Mouse (Mus musculus) MEL (cell line): ENCODE results near the gene Olfr963. TPM values are rescaled to one million over a fixed set of nuclear protein-coding genes. Genes with fewer than 3 reads are reported as not detected.

Experiments
- DNase-seq: peaks from one replicate; pipeline ENCODE4 v3.0.0; 2011; ENCODE audit warnings: low read depth, low spot score
- H3K27ac ChIP-seq: 2 replicates; pipeline ENCODE4 v1.5.1; 2012; ENCODE audit warnings: low read depth, mild to moderate bottlenecking, control low read depth, low read length, moderate library complexity; ENCODE audit not compliant: control insufficient read depth
- H3K27me3 ChIP-seq, 2 experiments: fragments of 150-350 bp in 1 of 2; sonication (generic) in 1 of 2; 2 replicates each; pipeline ENCODE4 v1.6.1; 2012; ENCODE audit warnings: low read length in 2 of 2, mild to moderate bottlenecking in 2 of 2, improper control_type of control experiment in 1 of 2, moderate library complexity in 1 of 2; ENCODE audit not compliant: insufficient read depth in 2 of 2, control insufficient read depth in 1 of 2
- H3K36me3 ChIP-seq, 2 experiments: 2 replicates each; pipeline ENCODE4 v1.6.1; 2012 to 2014; ENCODE audit warnings: low read length in 2 of 2, improper control_type of control experiment in 1 of 2, inconsistent platforms in 1 of 2, mild to moderate bottlenecking in 1 of 2; ENCODE audit not compliant: insufficient read depth in 2 of 2, control insufficient read depth in 1 of 2
- H3K4me1 ChIP-seq, 2 experiments: fragments of 150-350 bp in 1 of 2; sonication (generic) in 1 of 2; 2 replicates each; pipeline ENCODE4 v1.6.1; 2012; ENCODE audit warnings: low read length in 2 of 2, improper control_type of control experiment in 1 of 2, mild to moderate bottlenecking in 1 of 2; ENCODE audit not compliant: insufficient read depth in 2 of 2, control insufficient read depth in 1 of 2
- H3K4me3 ChIP-seq, 2 experiments: fragments of 150-350 bp in 1 of 2; sonication (generic) in 1 of 2; 2 replicates each; pipeline ENCODE4 v1.5.1; 2012; ENCODE audit warnings: low read depth in 2 of 2, low read length in 2 of 2, mild to moderate bottlenecking in 2 of 2, moderate library complexity in 2 of 2, control low read depth in 1 of 2, improper control_type of control experiment in 1 of 2; ENCODE audit not compliant: control insufficient read depth in 1 of 2, insufficient read depth in 1 of 2
- H3K79me2 ChIP-seq: 2 replicates; pipeline ENCODE4 v1.6.1; 2012; ENCODE audit warnings: mild to moderate bottlenecking, low read length, moderate library complexity; ENCODE audit not compliant: control insufficient read depth, poor library complexity, insufficient read depth
- H3K9ac ChIP-seq: 2 replicates; pipeline ENCODE4 v1.6.1; 2012; ENCODE audit warnings: low read depth, mild to moderate bottlenecking, control low read depth, low read length, moderate library complexity; ENCODE audit not compliant: control insufficient read depth, poor library complexity, severe bottlenecking
- H3K9me3 ChIP-seq: fragments of 150-350 bp; sonication (generic); replicated peaks from 2 replicates; pipeline ENCODE4 v1.6.1; 2012; ENCODE audit warnings: mild to moderate bottlenecking, low read length, improper control_type of control experiment, moderate library complexity; ENCODE audit not compliant: insufficient read depth
- BHLHE40 ChIP-seq: IDR thresholded peaks from 2 replicates; pipeline ENCODE4 v1.6.1; 2012; ENCODE audit warnings: low read depth, mild to moderate bottlenecking, inconsistent platforms, low read length, improper control_type of control experiment, borderline replicate concordance
- CHD1 ChIP-seq: IDR thresholded peaks from 2 replicates; pipeline ENCODE4 v1.6.1; 2012; ENCODE audit warnings: low read depth, mild to moderate bottlenecking, inconsistent platforms, low read length, improper control_type of control experiment
- CHD2 ChIP-seq: IDR thresholded peaks from 2 replicates; pipeline ENCODE4 v1.6.1; 2011; ENCODE audit warnings: low read length, improper control_type of control experiment
- CTCF ChIP-seq, 3 experiments: IDR thresholded peaks in 2 of 3; conservative IDR thresholded peaks in 1 of 3; 2 replicates each; pipeline ENCODE4 v1.5.1; 2011 to 2012; ENCODE audit warnings: low read length in 3 of 3, low read depth in 2 of 3, mild to moderate bottlenecking in 2 of 3, improper control_type of control experiment in 1 of 3, inconsistent platforms in 1 of 3, mixed read lengths in 1 of 3, moderate library complexity in 1 of 3; ENCODE audit not compliant: control insufficient read depth in 1 of 3, insufficient read depth in 1 of 3, poor library complexity in 1 of 3, severe bottlenecking in 1 of 3
- GABPA ChIP-seq: IDR thresholded peaks from 2 replicates; pipeline ENCODE4 v1.6.1; 2012; ENCODE audit warnings: low read depth, mild to moderate bottlenecking, inconsistent platforms, low read length, improper control_type of control experiment, moderate library complexity
- GATA1 ChIP-seq: IDR thresholded peaks from 2 replicates; pipeline ENCODE4 v1.6.1; 2011; ENCODE audit warnings: low read depth, low read length, improper control_type of control experiment
- MAZ ChIP-seq: IDR thresholded peaks from 2 replicates; pipeline ENCODE4 v1.6.1; 2012; ENCODE audit warnings: low read depth, mild to moderate bottlenecking, inconsistent platforms, low read length, improper control_type of control experiment
- MEF2A ChIP-seq: IDR thresholded peaks from 2 replicates; pipeline ENCODE4 v1.6.1; 2014; ENCODE audit warnings: low read depth, mild to moderate bottlenecking, inconsistent platforms, low read length, improper control_type of control experiment; ENCODE audit not compliant: poor library complexity, insufficient replicate concordance, severe bottlenecking; ENCODE audit errors: extremely low read depth
- MYB ChIP-seq: IDR thresholded peaks from 2 replicates; pipeline ENCODE4 v1.6.1; 2011; ENCODE audit warnings: mild to moderate bottlenecking, low read depth, low read length, improper control_type of control experiment
- NELFE ChIP-seq: IDR thresholded peaks from 2 replicates; pipeline ENCODE4 v1.6.1; 2011; ENCODE audit warnings: low read depth, low read length, improper control_type of control experiment
- NRF1 ChIP-seq: IDR thresholded peaks from 2 replicates; pipeline ENCODE4 v1.6.1; 2014; ENCODE audit warnings: low read depth, mild to moderate bottlenecking, inconsistent platforms, low read length, improper control_type of control experiment, moderate library complexity; ENCODE audit not compliant: poor library complexity, insufficient read depth, severe bottlenecking
- POLR2A ChIP-seq, 2 experiments: IDR thresholded peaks; 2 replicates each; pipeline ENCODE4 v1.6.1; 2011 to 2012; ENCODE audit warnings: low read length in 2 of 2, mild to moderate bottlenecking in 2 of 2, control low read depth in 1 of 2, improper control_type of control experiment in 1 of 2, low read depth in 1 of 2, moderate library complexity in 1 of 2; ENCODE audit not compliant: control insufficient read depth in 1 of 2, insufficient read depth in 1 of 2, poor library complexity in 1 of 2
- POLR2AphosphoS2 ChIP-seq: IDR thresholded peaks from 2 replicates; pipeline ENCODE4 v1.6.1; 2011; ENCODE audit warnings: low read length, improper control_type of control experiment
- RAD21 ChIP-seq: IDR thresholded peaks from 2 replicates; pipeline ENCODE4 v1.6.1; 2011; ENCODE audit warnings: mild to moderate bottlenecking, low read depth, low read length, improper control_type of control experiment
- RCOR1 ChIP-seq: IDR thresholded peaks from 2 replicates; pipeline ENCODE4 v1.6.1; 2012; ENCODE audit warnings: low read depth, mild to moderate bottlenecking, inconsistent platforms, low read length, improper control_type of control experiment
- SMC3 ChIP-seq: IDR thresholded peaks from 2 replicates; pipeline ENCODE4 v1.6.1; 2011; ENCODE audit warnings: low read depth, low read length, improper control_type of control experiment
- ZMIZ1 ChIP-seq: IDR thresholded peaks from 2 replicates; pipeline ENCODE4 v1.6.1; 2012; ENCODE audit warnings: low read depth, mild to moderate bottlenecking, inconsistent platforms, low read length, improper control_type of control experiment, moderate library complexity
- polyA plus RNA-seq, 2 experiments: library from polyadenylated mRNA; stranded (reverse) in 1 of 2; unstranded in 1 of 2; fragments of >175 nt in 1 of 2; fragments of >200 nt in 1 of 2; gene quantifications; 2 replicates each; pipeline versions ENCODE4 v1.2.1 to v1.2.4; 2012; ENCODE audit warnings: low replicate concordance in 2 of 2, low read depth in 1 of 2; ENCODE audit not compliant: insufficient read length in 2 of 2, insufficient read depth in 1 of 2, missing spikeins in 1 of 2
- total RNA-seq: library from RNA; depleted of rRNA; stranded (reverse); fragments of 300-350 nt; gene quantifications from 2 replicates; pipeline ENCODE4 v1.2.3, GENCODE M21; 2012

Gene Olfr963
- total and polyA plus RNA-seq, 3 experiments, result not detected

GRCm38 (mm10) chr9:39633913-39634594 lies 33.0 kb upstream of the Olfr963 start:
- H3K4me3 ChIP-seq, result no peak overlapping the region
- no peak for TF ChIP-seq GATA1
- no peak for TF ChIP-seq ZMIZ1

GRCm38 (mm10) chr9:39644785-39645184 lies 22.2 kb upstream of the Olfr963 start, which contains the start of gene Olfr961:
Olfr961 (plus strand) TSS chr9:39645085.
- H3K79me2 ChIP-seq, result no peaks in the 10 kb centered on the region
- no peak within 1 kb of the TSS for H3K27ac ChIP-seq
- H3K9me3 ChIP-seq, result no peaks in the 10 kb centered on the region
- H3K9ac ChIP-seq, result no peak within 1 kb of the TSS
- DNase-seq, result no peak
- no peak within 1 kb of the TSS for H3K4me3 ChIP-seq
- no peak for TF ChIP-seq NRF1
- no peak for TF ChIP-seq POLR2A (IDR thresholded peaks at IDR 0.05; ENCODE audit: control insufficient read depth in 1 of 2, insufficient read depth in 1 of 2, low read depth in 1 of 2, low read length in 2 of 2, poor library complexity in 1 of 2)
- TF ChIP-seq GATA1, result no peak
- TF ChIP-seq SMC3, result no peak
- no peak for TF ChIP-seq CHD1
- no peak for TF ChIP-seq CTCF (IDR thresholded peaks at IDR 0.05 in 2 of 3, conservative IDR thresholded peaks at IDR 0.05 in 1 of 3; ENCODE audit: control insufficient read depth in 1 of 3, insufficient read depth in 1 of 3, low read depth in 2 of 3, low read length in 3 of 3, poor library complexity in 1 of 3, severe bottlenecking in 1 of 3)
- H3K27me3 ChIP-seq, result no peaks in the 10 kb centered on the region
- H3K4me1 ChIP-seq, result no peaks in the 10 kb centered on the region
- no peaks in the 10 kb centered on the region for H3K36me3 ChIP-seq

More at GRCm38 (mm10) chr9:39633913-39634594, 33.0 kb upstream of the Olfr963 start:
- no peak for DNase-seq
- H3K27me3 ChIP-seq, result no peaks in the 10 kb centered on the region
- H3K79me2 ChIP-seq, result no peaks in the 10 kb centered on the region
- no peaks in the 10 kb centered on the region for H3K36me3 ChIP-seq
- H3K27ac ChIP-seq, result no peak overlapping the region
- H3K9ac ChIP-seq, result no peak overlapping the region
- H3K4me1 ChIP-seq, result no peaks in the 10 kb centered on the region
- H3K9me3 ChIP-seq, result no peaks in the 10 kb centered on the region

GRCm38 (mm10) chr9:39647382-39647781 lies 19.6 kb upstream of the Olfr963 start:
- DNase-seq, result no peak
- H3K9me3 ChIP-seq, result no peaks in the 10 kb centered on the region
- no peaks in the 10 kb centered on the region for H3K36me3 ChIP-seq
- no peak overlapping the region for H3K9ac ChIP-seq
- H3K4me1 ChIP-seq, result no peaks in the 10 kb centered on the region
- H3K27ac ChIP-seq, result no peak overlapping the region
- TF ChIP-seq NELFE (no peak), RCOR1 (no peak), RAD21 (no peak), MYB (no peak), CHD1 (no peak), CHD2 (no peak), MEF2A (no peak), SMC3 (no peak), BHLHE40 (no peak), CTCF (IDR thresholded peaks at IDR 0.05 in 2 of 3, conservative IDR thresholded peaks at IDR 0.05 in 1 of 3; ENCODE audit: control insufficient read depth in 1 of 3, insufficient read depth in 1 of 3, low read depth in 2 of 3, low read length in 3 of 3, poor library complexity in 1 of 3, severe bottlenecking in 1 of 3) (no peak), MAZ (no peak), POLR2AphosphoS2 (no peak), GABPA (no peak)
- H3K27me3 ChIP-seq, result no peaks in the 10 kb centered on the region
- H3K4me3 ChIP-seq, result no peak overlapping the region
- no peaks in the 10 kb centered on the region for H3K79me2 ChIP-seq
